Mouse (Mus musculus) midbrain, embryonic 12.5 days (tissue): Measurements from ENCODE around the gene Stk11. TPM values are rescaled to one million over a fixed set of nuclear protein-coding genes. Genes with fewer than 3 reads are reported as not detected.

Experiments used
- ATAC-seq: fragments of 200-750 bp; cut with Nextera tagmentation; 2 replicates; pipeline ENCODE4 v1.8.0; 2017; ENCODE audit warnings: low read depth, moderate TSS enrichment, moderate library complexity; ENCODE audit not compliant: low FRiP score
- H3K27ac ChIP-seq: fragments of 300-500 bp; sonication (generic); replicated peaks from 2 replicates; pipeline ENCODE4 v1.5.1; 2016; ENCODE audit warnings: mild to moderate bottlenecking
- H3K27me3 ChIP-seq: fragments of 300-500 bp; sonication (generic); 2 replicates; pipeline ENCODE4 v1.6.1; 2016; ENCODE audit warnings: mild to moderate bottlenecking
- H3K36me3 ChIP-seq: fragments of 300-500 bp; sonication (generic); 2 replicates; pipeline ENCODE4 v1.6.1; 2016
- H3K4me1 ChIP-seq: fragments of 300-500 bp; sonication (generic); 2 replicates; pipeline ENCODE4 v1.6.1; 2016
- H3K4me2 ChIP-seq: fragments of 300-500 bp; sonication (generic); replicated peaks from 2 replicates; pipeline ENCODE4 v1.6.1; 2016; ENCODE audit warnings: mild to moderate bottlenecking, moderate library complexity
- H3K4me3 ChIP-seq: fragments of 300-500 bp; sonication (generic); 2 replicates; pipeline ENCODE4 v1.5.1; 2016; ENCODE audit warnings: mild to moderate bottlenecking
- H3K9ac ChIP-seq: fragments of 300-500 bp; sonication (generic); replicated peaks from 2 replicates; pipeline ENCODE4 v1.6.1; 2016; ENCODE audit warnings: mild to moderate bottlenecking, moderate library complexity
- H3K9me3 ChIP-seq: fragments of 300-500 bp; sonication (generic); 2 replicates; pipeline ENCODE4 v1.6.1; 2016; ENCODE audit warnings: mild to moderate bottlenecking
- WGBS: fragments of 180-500 bp; shearing (Covaris S2); methylation state at CpG from one replicate; pipeline ENCODE4 v1.1.7; 2016; 5-methylcytosine and 5-hydroxymethylcytosine counted together
- polyA plus RNA-seq: library from polyadenylated mRNA; unstranded; fragments of >200 nt; fragmentation: Nextera tagmentation; extraction: Ambion mirVana; gene quantifications from 2 replicates; pipeline ENCODE4 v1.2.1, GENCODE M21; 2016

The Stk11 gene
- polyA plus RNA-seq, 1 experiment from 2014 or later: 20.3 TPM

- peaks cover 56% of the 10 kb centered on the region for H3K4me1 ChIP-seq
- H3K9ac ChIP-seq: no peak overlapping the region; the same call in 1 of the 2 replicates
- WGBS: 41% methylated on average over 7 of the region's 7 CpGs
- 0 out of 2 replicates have a peak, but pooled peaks cover 3% of the 10 kb centered on the region for H3K27me3 ChIP-seq
- ATAC-seq: no peak
- no peaks in the 10 kb centered on the region for H3K9me3 ChIP-seq
- H3K4me3 ChIP-seq: no peak overlapping the region
- H3K27ac ChIP-seq: peak overlapping the region; percentile 91
- H3K4me2 ChIP-seq: 0 out of 2 replicates have a peak overlapping the region, but pooled peaks have one; percentile 4
- H3K36me3 ChIP-seq: peaks cover 12% of the 10 kb centered on the region
These were observed 62.1 kb downstream of the Stk11 start for GRCm38 (mm10) chr10:80177441-80178279.

DNA sequence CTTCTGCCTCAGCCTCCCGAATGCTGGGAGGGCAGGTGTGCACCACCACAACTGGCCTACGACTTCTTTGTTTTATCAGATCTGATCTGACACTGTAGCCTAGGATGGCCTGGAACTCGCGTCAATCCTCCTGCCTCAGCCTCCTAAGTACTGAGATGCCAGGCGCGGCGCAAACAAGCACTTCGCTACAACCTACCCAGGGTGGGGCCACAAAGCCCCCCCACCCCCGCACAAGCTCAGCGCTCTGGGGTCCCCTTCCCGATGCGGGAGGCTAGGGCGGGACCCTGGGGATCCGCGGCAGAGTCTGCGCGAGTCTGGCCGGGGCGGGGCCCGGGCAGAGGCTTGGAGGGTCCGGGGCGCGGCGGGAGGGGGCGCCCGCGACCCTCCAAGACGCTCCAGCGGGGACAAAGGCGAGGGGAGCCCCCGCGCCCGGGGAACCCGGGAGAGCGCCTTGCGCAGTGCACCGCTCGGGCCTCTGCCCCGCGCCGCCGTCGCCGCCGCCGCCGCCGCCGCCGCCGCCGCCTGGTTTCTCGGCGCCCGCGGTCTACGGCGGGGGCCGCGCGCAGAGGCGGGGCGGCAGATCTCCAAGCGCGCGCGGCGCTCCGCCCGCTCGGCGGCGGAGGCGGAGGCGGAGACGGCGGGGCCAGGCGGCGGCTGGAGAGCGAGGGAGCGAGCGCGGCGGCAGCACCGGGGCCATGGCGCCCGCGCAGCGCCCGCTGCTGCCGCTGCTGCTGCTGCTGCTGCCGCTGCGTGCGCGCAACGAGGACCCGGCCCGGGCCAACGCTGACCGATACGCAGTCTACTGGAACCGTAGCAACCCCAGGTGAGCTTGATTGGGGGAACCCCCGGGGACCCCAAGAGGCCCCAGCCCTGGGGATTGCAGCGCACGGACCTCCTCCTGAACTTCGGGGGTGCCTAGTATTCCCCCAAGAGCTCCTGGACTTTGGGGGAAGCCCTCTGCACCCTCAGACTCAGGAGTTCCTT lies 63.8 kb downstream of the Stk11 start, which contains the start of gene Efna2:
Efna2 (plus strand) TSS at position 415 of the 984 bp plus-strand sequence.
- WGBS: 2% methylated on average over 67 of the region's 106 CpGs
- Histone ChIP-seq H3K9ac (peak within 1 kb of the TSS; percentile 99), H3K4me3 (peak within 1 kb of the TSS; percentile 96), H3K36me3 (peaks cover 27% of the 10 kb centered on the region), H3K9me3 (no peaks in the 10 kb centered on the region), H3K4me1 (peaks cover 51% of the 10 kb centered on the region), H3K4me2 (peak within 1 kb of the TSS; percentile 70), H3K27me3 (peaks cover 3% of the 10 kb centered on the region; the same call in 1 of the 2 replicates), H3K27ac (peak within 1 kb of the TSS; percentile 91)
- ATAC-seq: peak; percentile 87

Other genes with a start within 250 kb of the Stk11 start
- gene Prtn3, start 241.3 kb upstream of the Stk11 start, polyA plus RNA-seq: 14.3 and 16.7 TPM in 2 replicates
- 296 and 302 TPM in 2 replicates for gene Plppr3, start 241.2 kb upstream of the Stk11 start, polyA plus RNA-seq
- gene Elane, start 229.6 kb upstream of the Stk11 start, polyA plus RNA-seq: not detected in 2 replicates
- gene Cfd, start 224.9 kb upstream of the Stk11 start, polyA plus RNA-seq: not detected in 2 replicates
- 65.4 and 68.4 TPM in 2 replicates for gene Med16, start 206.9 kb upstream of the Stk11 start, polyA plus RNA-seq
- 27.9 and 34.2 TPM in 2 replicates for gene Gm26602, start 204.9 kb upstream of the Stk11 start, polyA plus RNA-seq
- gene Kiss1r, start 198.8 kb upstream of the Stk11 start, polyA plus RNA-seq: 1.4 and 1.5 TPM in 2 replicates
- gene R3hdm4, start 194.6 kb upstream of the Stk11 start, polyA plus RNA-seq: 157 and 167 TPM in 2 replicates
- gene Arid3a, start 188.8 kb upstream of the Stk11 start, polyA plus RNA-seq: 4.0 and 5.6 TPM in 2 replicates
- 90.4 and 97.0 TPM in 2 replicates for gene Wdr18, start 155.7 kb upstream of the Stk11 start, polyA plus RNA-seq
- 0.39 and 0.54 TPM in 2 replicates for gene Grin3b, start 145.1 kb upstream of the Stk11 start, polyA plus RNA-seq
- gene Tmem259, start 131.5 kb upstream of the Stk11 start, polyA plus RNA-seq: 19.3 and 20.9 TPM in 2 replicates
- 109 and 168 TPM in 2 replicates for gene Cnn2, start 127.2 kb upstream of the Stk11 start, polyA plus RNA-seq
- gene Abca7, start 119.3 kb upstream of the Stk11 start, polyA plus RNA-seq: 7.6 and 8.5 TPM in 2 replicates
- gene Arhgap45, start 99.2 kb upstream of the Stk11 start, polyA plus RNA-seq: 4.5 and 5.6 TPM in 2 replicates
- gene Polr2e, start 76.0 kb upstream of the Stk11 start, polyA plus RNA-seq: 172 and 173 TPM in 2 replicates
- gene Gpx4, start 68.6 kb upstream of the Stk11 start, polyA plus RNA-seq: 483 and 524 TPM in 2 replicates
- gene Sbno2, start 10.2 kb upstream of the Stk11 start, polyA plus RNA-seq: 14.7 and 15.7 TPM in 2 replicates
- gene Atp5d, start 22.8 kb downstream of the Stk11 start, polyA plus RNA-seq: 379 and 384 TPM in 2 replicates
- 19.3 and 20.0 TPM in 2 replicates for gene Cbarp, start 25.0 kb downstream of the Stk11 start, polyA plus RNA-seq
- 41.7 and 46.4 TPM in 2 replicates for gene Midn, start 32.5 kb downstream of the Stk11 start, polyA plus RNA-seq
- gene Cirbp, start 50.2 kb downstream of the Stk11 start, polyA plus RNA-seq: 227 and 233 TPM in 2 replicates
- 12.9 and 13.6 TPM in 2 replicates for gene 1600002K03Rik, start 57.1 kb downstream of the Stk11 start, polyA plus RNA-seq
- gene Efna2, start 63.7 kb downstream of the Stk11 start, polyA plus RNA-seq: 114 and 127 TPM in 2 replicates
- gene Mum1, start 110.6 kb downstream of the Stk11 start, polyA plus RNA-seq: 151 and 195 TPM in 2 replicates
- gene Ndufs7, start 133.3 kb downstream of the Stk11 start, polyA plus RNA-seq: 205 and 213 TPM in 2 replicates
- gene Gamt, start 145.2 kb downstream of the Stk11 start, polyA plus RNA-seq: 28.1 and 29.5 TPM in 2 replicates
- 61.2 and 71.3 TPM in 2 replicates for gene Dazap1, start 145.7 kb downstream of the Stk11 start, polyA plus RNA-seq
- gene Rps15, start 176.7 kb downstream of the Stk11 start, polyA plus RNA-seq: 671 and 694 TPM in 2 replicates
- 181 and 193 TPM in 2 replicates for gene Apc2, start 180.2 kb downstream of the Stk11 start, polyA plus RNA-seq
- 36.2 and 44.5 TPM in 2 replicates for gene 2310011J03Rik, start 204.7 kb downstream of the Stk11 start, polyA plus RNA-seq
- 2.4 and 3.7 TPM in 2 replicates for gene Pcsk4, start 213.7 kb downstream of the Stk11 start, polyA plus RNA-seq
- 3.1 and 4.3 TPM in 2 replicates for gene Reep6, start 214.2 kb downstream of the Stk11 start, polyA plus RNA-seq
- 0.38 and 0.79 TPM in 2 replicates for gene Adamtsl5, start 232.6 kb downstream of the Stk11 start, polyA plus RNA-seq
- gene Plk5, start 240.7 kb downstream of the Stk11 start, polyA plus RNA-seq: 0.31 and 0.52 TPM in 2 replicates